Mouse (Mus musculus) kidney, postnatal 0 days (tissue): ENCODE results near the gene Bax. TPM values are rescaled to one million over a fixed set of nuclear protein-coding genes. Genes with fewer than 3 reads are reported as not detected.

ENCODE experiments used
- ATAC-seq: fragments of 200-750 bp; cut with Nextera tagmentation; replicated peaks from 2 replicates; pipeline ENCODE4 v1.8.0; 2017; ENCODE audit warnings: low read depth, moderate number of reproducible peaks, moderate TSS enrichment, moderate library complexity; ENCODE audit not compliant: low FRiP score
- DNase-seq: peaks from one replicate; pipeline ENCODE4 v3.0.0-alpha.2; 2016; ENCODE audit warnings: low spot score
- H3K27ac ChIP-seq: fragments of 300-500 bp; sonication (generic); 2 replicates; pipeline ENCODE4 v1.5.1; 2014; ENCODE audit warnings: mild to moderate bottlenecking
- H3K27me3 ChIP-seq: fragments of 300-500 bp; sonication (generic); 2 replicates; pipeline ENCODE4 v1.6.1; 2014; ENCODE audit warnings: low read length, mixed read lengths; ENCODE audit not compliant: insufficient read depth
- H3K36me3 ChIP-seq: fragments of 300-500 bp; sonication (generic); 2 replicates; pipeline ENCODE4 v1.6.1; 2014; ENCODE audit warnings: low read length, mixed read lengths; ENCODE audit not compliant: insufficient read depth
- H3K4me1 ChIP-seq: fragments of 300-500 bp; sonication (generic); replicated peaks from 2 replicates; pipeline ENCODE4 v1.6.1; 2014; ENCODE audit warnings: antibody characterized with exemption, low read length, mixed read lengths; ENCODE audit not compliant: insufficient read depth
- H3K4me2 ChIP-seq: fragments of 300-500 bp; sonication (generic); 2 replicates; pipeline ENCODE4 v1.6.1; 2014; ENCODE audit warnings: mild to moderate bottlenecking, low read length, moderate library complexity, mixed read lengths
- H3K4me3 ChIP-seq: fragments of 300-500 bp; sonication (generic); replicated peaks from 2 replicates; pipeline ENCODE4 v1.5.1; 2014; ENCODE audit warnings: low read depth, low read length
- H3K9ac ChIP-seq: fragments of 300-500 bp; sonication (generic); 2 replicates; pipeline ENCODE4 v1.6.1; 2014; ENCODE audit warnings: low read depth, low read length
- H3K9me3 ChIP-seq: fragments of 300-500 bp; sonication (generic); replicated peaks from 2 replicates; pipeline ENCODE4 v1.6.1; 2016; ENCODE audit warnings: low read length, inconsistent platforms, mixed read lengths
- CTCF ChIP-seq: IDR thresholded peaks from 2 replicates; pipeline ENCODE4 v1.5.1; 2016; ENCODE audit warnings: antibody characterized with exemption, low read depth, mild to moderate bottlenecking, moderate library complexity
- WGBS: fragments of 180-500 bp; shearing (Covaris S2); extraction: QIAGEN DNeasy Blood & Tissue Kit; methylation state at CpG from one replicate; pipeline ENCODE4 v1.1.7; 2014; 5-methylcytosine and 5-hydroxymethylcytosine counted together
- polyA plus RNA-seq: library from polyadenylated mRNA; unstranded; fragments of >200 nt; fragmentation: Nextera tagmentation; extraction: Ambion mirVana; gene quantifications from 2 replicates; pipeline ENCODE4 v1.2.1, GENCODE M21; 2015

The Bax gene
- polyA plus RNA-seq, 1 experiment from 2014 or later: 194 TPM

DNA sequence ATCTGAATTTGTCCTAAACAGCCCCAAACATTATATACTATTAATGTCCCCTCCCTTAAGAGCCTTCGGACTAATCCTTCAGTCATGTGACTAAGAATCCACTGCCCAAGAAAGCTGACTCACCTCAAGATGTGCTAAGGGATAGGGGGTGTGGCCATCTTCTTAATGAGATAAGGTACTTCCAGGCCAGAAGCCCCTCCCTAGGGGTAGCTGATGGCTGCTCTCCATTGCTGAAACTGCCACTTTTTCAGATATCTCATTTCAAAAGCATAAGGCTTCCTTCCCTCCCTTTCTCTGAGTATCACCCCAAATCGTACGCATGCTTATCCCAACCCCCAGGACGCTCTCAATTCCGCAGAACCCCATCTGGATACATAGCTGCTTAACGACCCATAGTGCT, 41.9 kb upstream of the Bax start:
- no peak for DNase-seq
- no peaks in the 10 kb centered on the region for H3K36me3 ChIP-seq
- peak overlapping the region; percentile 75; the same call in 1 of the 2 replicates for H3K9ac ChIP-seq
- H3K4me2 ChIP-seq: peak overlapping the region; percentile 79
- no peaks in the 10 kb centered on the region for H3K9me3 ChIP-seq
- H3K27me3 ChIP-seq: no peaks in the 10 kb centered on the region
- TF ChIP-seq CTCF: no peak
- no peak for ATAC-seq
- 0 out of 2 replicates have a peak overlapping the region, but pooled peaks have one; percentile 69 for H3K4me3 ChIP-seq
- H3K4me1 ChIP-seq: peaks cover 14% of the 10 kb centered on the region
- WGBS: 40% methylated on average over 6 of the region's 6 CpGs
- no peak overlapping the region for H3K27ac ChIP-seq

DNA sequence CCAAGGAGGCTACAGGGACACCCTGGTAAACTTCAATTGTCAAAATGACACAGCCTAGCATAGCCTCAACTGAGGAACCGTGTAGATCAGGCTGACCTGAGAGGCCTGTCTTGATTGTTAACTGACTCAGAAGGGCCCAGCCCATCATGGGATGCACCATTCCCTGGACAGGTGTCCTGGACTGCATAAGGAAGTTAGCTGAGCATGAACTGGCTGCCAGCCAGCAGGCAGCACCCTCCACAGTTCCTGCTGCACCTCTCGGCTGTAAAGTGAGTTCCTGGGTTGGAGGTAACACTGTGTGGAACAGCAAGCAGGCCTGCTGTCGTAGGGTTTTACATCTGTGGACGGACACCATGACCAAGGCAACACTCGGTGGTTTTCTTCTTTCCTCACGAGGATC, 40.9 kb upstream of the Bax start:
- no peak for TF ChIP-seq CTCF
- H3K4me2 ChIP-seq: no peak overlapping the region
- no peak for ATAC-seq
- H3K36me3 ChIP-seq: 0 out of 2 replicates have a peak, but pooled peaks cover 4% of the 10 kb centered on the region
- no peak for DNase-seq
- peaks cover 14% of the 10 kb centered on the region for H3K4me1 ChIP-seq
- WGBS: 82% methylated on average over 6 of the region's 6 CpGs
- H3K27me3 ChIP-seq: no peaks in the 10 kb centered on the region
- H3K27ac ChIP-seq: no peak overlapping the region
- H3K9me3 ChIP-seq: no peaks in the 10 kb centered on the region
- no peak overlapping the region for H3K9ac ChIP-seq
- H3K4me3 ChIP-seq: no peak overlapping the region

- ATAC-seq: no peak
- no peak for DNase-seq
- Histone ChIP-seq H3K9ac (no peak overlapping the region), H3K27ac (no peak overlapping the region), H3K36me3 (peaks cover 73% of the 10 kb centered on the region), H3K9me3 (no peaks in the 10 kb centered on the region), H3K4me3 (no peak overlapping the region), H3K4me2 (no peak overlapping the region), H3K27me3 (no peaks in the 10 kb centered on the region), H3K4me1 (no peaks in the 10 kb centered on the region)
- TF ChIP-seq CTCF: no peak
- 97% methylated on average over 6 of the region's 6 CpGs for WGBS
Measured at GRCm38 (mm10) chr7:45498427-45498826, 31.7 kb upstream of the Bax start.

GRCm38 (mm10) chr7:45494548-45494947, 27.9 kb upstream of the Bax start:
- TF ChIP-seq CTCF: no peak
- no peak for ATAC-seq
- Histone ChIP-seq H3K36me3 (peaks cover 58% of the 10 kb centered on the region), H3K4me2 (no peak overlapping the region), H3K9ac (no peak overlapping the region), H3K4me1 (no peaks in the 10 kb centered on the region; the same call in 1 of the 2 replicates), H3K4me3 (no peak overlapping the region), H3K9me3 (no peaks in the 10 kb centered on the region), H3K27me3 (no peaks in the 10 kb centered on the region), H3K27ac (no peak overlapping the region)
- DNase-seq: no peak
- 84% methylated on average over 9 of the region's 9 CpGs for WGBS

DNA sequence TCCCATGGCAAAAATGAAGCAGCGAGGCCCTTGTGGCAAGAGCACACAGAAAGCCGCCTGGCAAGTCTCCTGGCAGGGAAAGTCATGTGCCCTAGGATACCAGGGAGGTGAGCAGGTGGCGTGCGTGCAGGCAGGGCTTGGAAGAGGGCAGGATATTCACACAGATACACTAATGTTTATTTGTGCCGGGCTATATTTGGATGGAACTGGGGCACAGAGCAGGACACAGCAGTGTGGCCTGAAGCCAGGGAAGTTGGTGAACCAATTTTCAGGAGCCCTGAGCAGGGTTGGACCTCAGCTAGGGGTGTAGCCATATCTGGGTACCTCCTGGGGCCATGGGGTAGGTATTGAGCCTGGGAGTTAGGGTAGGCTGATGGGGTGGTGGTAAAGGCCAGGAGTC, 26.3 kb upstream of the Bax start:
- Histone ChIP-seq H3K9me3 (no peaks in the 10 kb centered on the region), H3K9ac (no peak overlapping the region), H3K27ac (no peak overlapping the region), H3K4me1 (no peaks in the 10 kb centered on the region; the same call in 1 of the 2 replicates), H3K27me3 (no peaks in the 10 kb centered on the region), H3K36me3 (peaks cover 43% of the 10 kb centered on the region), H3K4me2 (no peak overlapping the region), H3K4me3 (no peak overlapping the region)
- DNase-seq (no peak), ATAC-seq (no peak)
- TF ChIP-seq CTCF: no peak
- WGBS: 96% methylated on average over 5 of the region's 5 CpGs

GRCm38 (mm10) chr7:45492225-45492844, 25.6 kb upstream of the Bax start:
- WGBS: 95% methylated on average over 8 of the region's 8 CpGs
- Histone ChIP-seq H3K4me3 (no peak overlapping the region), H3K27ac (no peak overlapping the region), H3K36me3 (peaks cover 38% of the 10 kb centered on the region), H3K9ac (no peak overlapping the region), H3K4me1 (no peaks in the 10 kb centered on the region; the same call in 1 of the 2 replicates), H3K4me2 (no peak overlapping the region), H3K9me3 (no peaks in the 10 kb centered on the region), H3K27me3 (no peaks in the 10 kb centered on the region)
- DNase-seq (no peak), ATAC-seq (no peak)
- no peak for TF ChIP-seq CTCF

- 15% methylated on average over 3 of the region's 3 CpGs for WGBS
- DNase-seq (peak; percentile 47), ATAC-seq (no peak)
- TF ChIP-seq CTCF: no peak
- peaks cover 30% of the 10 kb centered on the region for H3K36me3 ChIP-seq
- no peak overlapping the region for H3K4me3 ChIP-seq
- H3K4me1 ChIP-seq: no peaks in the 10 kb centered on the region; the same call in 1 of the 2 replicates
- H3K4me2 ChIP-seq: peak overlapping the region; percentile 19; the same call in 1 of the 2 replicates
- H3K27me3 ChIP-seq: no peaks in the 10 kb centered on the region
- peak overlapping the region; percentile 37; the same call in 1 of the 2 replicates for H3K27ac ChIP-seq
- H3K9ac ChIP-seq: no peak overlapping the region
- no peaks in the 10 kb centered on the region for H3K9me3 ChIP-seq
Measured at GRCm38 (mm10) chr7:45491264-45491663, 24.6 kb upstream of the Bax start.
